Mouse (Mus musculus) hindbrain, embryonic 12.5 days (tissue): Measurements from ENCODE around the gene Izumo4. TPM values are rescaled to one million over a fixed set of nuclear protein-coding genes. Genes with fewer than 3 reads are reported as not detected.
A peak's percentile ranks its signal among the peaks of the same experiment; 100 is the strongest.

Experiments used
- ATAC-seq: fragments of 200-750 bp; cut with Nextera tagmentation; 2 replicates; pipeline ENCODE4 v1.8.0; 2017; ENCODE audit warnings: moderate TSS enrichment; ENCODE audit not compliant: low FRiP score
- H3K27ac ChIP-seq: fragments of 300-500 bp; sonication (generic); 2 replicates; pipeline ENCODE4 v1.5.1; 2016; ENCODE audit warnings: mild to moderate bottlenecking
- H3K27me3 ChIP-seq: fragments of 300-500 bp; sonication (generic); 2 replicates; pipeline ENCODE4 v1.6.1; 2016; ENCODE audit warnings: mild to moderate bottlenecking
- H3K36me3 ChIP-seq: fragments of 300-500 bp; sonication (generic); 2 replicates; pipeline ENCODE4 v1.6.1; 2016; ENCODE audit warnings: mild to moderate bottlenecking
- H3K4me1 ChIP-seq: fragments of 300-500 bp; sonication (generic); 2 replicates; pipeline ENCODE4 v1.6.1; 2016
- H3K4me2 ChIP-seq: fragments of 300-500 bp; sonication (generic); replicated peaks from 2 replicates; pipeline ENCODE4 v1.6.1; 2016; ENCODE audit warnings: mild to moderate bottlenecking
- H3K4me3 ChIP-seq: fragments of 300-500 bp; sonication (generic); 2 replicates; pipeline ENCODE4 v1.5.1; 2016; ENCODE audit warnings: mild to moderate bottlenecking
- H3K9ac ChIP-seq: fragments of 300-500 bp; sonication (generic); 2 replicates; pipeline ENCODE4 v1.6.1; 2016; ENCODE audit warnings: mild to moderate bottlenecking, moderate library complexity
- H3K9me3 ChIP-seq: fragments of 300-500 bp; sonication (generic); replicated peaks from 2 replicates; pipeline ENCODE4 v1.6.1; 2016; ENCODE audit warnings: mild to moderate bottlenecking
- WGBS: fragments of 180-500 bp; shearing (Covaris S2); methylation state at CpG from one replicate; pipeline ENCODE4 v1.1.7; 2016; 5-methylcytosine and 5-hydroxymethylcytosine counted together
- polyA plus RNA-seq: library from polyadenylated mRNA; unstranded; fragments of >200 nt; fragmentation: Nextera tagmentation; extraction: Ambion mirVana; gene quantifications from 2 replicates; pipeline ENCODE4 v1.2.1, GENCODE M21; 2016

Gene Izumo4
- polyA plus RNA-seq: 27.1 and 30.5 TPM in 2 replicates

DNA sequence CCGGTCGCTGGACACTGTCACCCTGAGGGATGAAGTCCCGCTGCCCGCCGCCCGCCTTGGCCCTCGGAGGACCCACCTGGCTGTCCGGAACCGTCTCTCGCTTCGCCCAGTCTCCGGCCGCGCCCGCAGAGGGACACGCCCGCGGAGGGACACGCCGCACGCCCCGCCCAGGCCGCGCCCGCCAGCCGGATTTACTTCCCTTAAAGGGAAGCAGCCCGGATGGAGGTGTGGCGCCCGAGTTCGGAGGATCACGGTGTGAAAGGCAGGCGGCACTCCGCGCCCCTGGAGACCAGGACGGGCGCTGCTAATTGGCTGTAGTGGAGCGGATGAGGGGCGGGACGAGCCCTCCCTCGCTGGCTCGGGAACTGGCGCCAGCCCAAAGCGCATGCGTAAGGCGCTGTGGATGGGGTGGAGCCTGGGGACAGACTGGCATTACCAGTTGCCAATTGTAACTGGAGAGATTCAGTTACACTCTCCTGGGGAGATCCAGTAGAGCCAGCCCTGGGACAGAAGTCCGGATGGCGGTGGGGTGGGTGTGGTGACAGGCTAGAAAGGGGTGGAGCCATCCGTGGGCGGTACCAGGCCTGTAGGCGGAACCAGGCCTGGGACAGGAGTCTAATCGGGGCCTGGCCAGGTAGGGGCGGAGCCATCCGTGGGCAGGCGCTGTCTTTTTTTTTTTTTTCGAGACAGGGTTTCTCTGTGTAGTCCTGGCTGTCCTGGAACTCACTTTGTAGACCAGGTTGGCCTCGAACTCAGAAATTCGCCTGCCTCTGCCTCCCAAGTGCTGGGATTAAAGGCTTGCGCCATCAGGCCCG, at the start of gene Izumo4, which contains the start of gene Mob3a:
Gene Izumo4, plus strand, starts transcription at position 464 of the 815 bp plus-strand sequence.
Gene Mob3a, minus strand, starts transcription at position 257 of the 815 bp plus-strand sequence.
- H3K4me3 ChIP-seq: peak within 1 kb of the TSS; percentile 54
- under 1% methylated on average over 58 of the region's 59 CpGs for WGBS
- H3K9me3 ChIP-seq: no peaks in the 10 kb centered on the region
- H3K36me3 ChIP-seq: peaks cover 18% of the 10 kb centered on the region
- H3K4me2 ChIP-seq: peak within 1 kb of the TSS; percentile 82
- peak within 1 kb of the TSS; percentile 84 for H3K27ac ChIP-seq
- peaks cover 29% of the 10 kb centered on the region for H3K4me1 ChIP-seq
- ATAC-seq: peak; percentile 97
- no peaks in the 10 kb centered on the region for H3K27me3 ChIP-seq
- peak within 1 kb of the TSS; percentile 65 for H3K9ac ChIP-seq

DNA sequence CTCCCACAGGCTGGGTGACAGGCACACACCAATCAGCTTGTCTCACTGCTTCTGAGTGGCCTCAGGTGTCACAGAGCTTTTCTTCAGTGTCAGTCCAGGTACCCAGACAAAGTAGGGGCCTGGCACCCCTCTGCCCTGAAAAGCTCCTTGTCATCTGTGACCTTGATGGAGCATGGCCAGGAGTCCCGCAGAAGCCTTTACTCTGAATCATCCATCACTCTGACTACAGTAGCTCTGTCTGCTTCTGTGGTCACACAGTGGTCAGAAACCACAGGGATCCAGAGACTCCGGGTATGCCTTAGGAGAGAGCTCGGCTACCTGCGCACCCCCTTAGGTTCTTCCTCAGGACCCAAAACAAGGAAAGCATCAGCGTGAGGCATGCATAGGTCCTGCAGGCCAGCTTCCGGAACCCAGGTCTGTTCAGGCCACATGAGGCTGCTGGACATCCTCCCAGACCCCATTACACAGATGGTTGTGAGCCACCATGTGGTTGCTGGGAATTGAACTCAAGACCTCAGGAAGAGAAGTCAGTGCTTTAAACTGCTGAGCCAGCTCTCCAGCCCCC, 48.7 kb upstream of the Izumo4 start:
- H3K4me3 ChIP-seq: no peak overlapping the region
- H3K9me3 ChIP-seq: no peaks in the 10 kb centered on the region
- H3K27me3 ChIP-seq: no peaks in the 10 kb centered on the region
- peaks cover 16% of the 10 kb centered on the region for H3K36me3 ChIP-seq
- 89% methylated on average over 6 of the region's 6 CpGs for WGBS
- ATAC-seq: no peak
- no peak overlapping the region for H3K4me2 ChIP-seq
- H3K27ac ChIP-seq: no peak overlapping the region
- peak overlapping the region; percentile 20; the same call in 1 of the 2 replicates for H3K9ac ChIP-seq
- peaks cover 37% of the 10 kb centered on the region for H3K4me1 ChIP-seq

DNA sequence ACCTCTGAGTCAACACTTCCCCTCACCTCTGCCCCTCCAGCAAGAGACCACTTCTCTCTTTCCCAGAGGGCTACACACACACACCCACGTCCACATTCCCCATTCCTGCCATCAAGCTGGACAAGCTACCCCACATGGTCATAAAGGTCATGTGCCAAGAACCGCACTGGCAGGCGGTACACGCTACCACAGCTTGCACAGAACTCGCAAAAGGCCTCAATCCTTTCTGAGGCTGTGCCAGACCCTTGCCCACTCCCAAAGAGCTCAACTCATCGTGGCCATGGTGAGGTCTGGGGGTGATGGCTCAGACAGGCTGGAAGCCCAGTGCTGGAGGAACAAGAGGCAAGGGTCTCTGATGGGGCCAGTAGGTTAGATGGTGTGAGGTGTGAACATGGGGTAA, 47.1 kb upstream of the Izumo4 start:
- no peak overlapping the region; the same call in 1 of the 2 replicates for H3K27ac ChIP-seq
- no peaks in the 10 kb centered on the region for H3K9me3 ChIP-seq
- H3K4me3 ChIP-seq: peak overlapping the region; percentile 86
- no peaks in the 10 kb centered on the region for H3K27me3 ChIP-seq
- H3K36me3 ChIP-seq: peaks cover 11% of the 10 kb centered on the region
- H3K4me2 ChIP-seq: peak overlapping the region; percentile 97
- peak overlapping the region; percentile 98 for H3K9ac ChIP-seq
- H3K4me1 ChIP-seq: peaks cover 30% of the 10 kb centered on the region
- ATAC-seq: no peak
- WGBS: 86% methylated on average over 6 of the region's 6 CpGs

DNA sequence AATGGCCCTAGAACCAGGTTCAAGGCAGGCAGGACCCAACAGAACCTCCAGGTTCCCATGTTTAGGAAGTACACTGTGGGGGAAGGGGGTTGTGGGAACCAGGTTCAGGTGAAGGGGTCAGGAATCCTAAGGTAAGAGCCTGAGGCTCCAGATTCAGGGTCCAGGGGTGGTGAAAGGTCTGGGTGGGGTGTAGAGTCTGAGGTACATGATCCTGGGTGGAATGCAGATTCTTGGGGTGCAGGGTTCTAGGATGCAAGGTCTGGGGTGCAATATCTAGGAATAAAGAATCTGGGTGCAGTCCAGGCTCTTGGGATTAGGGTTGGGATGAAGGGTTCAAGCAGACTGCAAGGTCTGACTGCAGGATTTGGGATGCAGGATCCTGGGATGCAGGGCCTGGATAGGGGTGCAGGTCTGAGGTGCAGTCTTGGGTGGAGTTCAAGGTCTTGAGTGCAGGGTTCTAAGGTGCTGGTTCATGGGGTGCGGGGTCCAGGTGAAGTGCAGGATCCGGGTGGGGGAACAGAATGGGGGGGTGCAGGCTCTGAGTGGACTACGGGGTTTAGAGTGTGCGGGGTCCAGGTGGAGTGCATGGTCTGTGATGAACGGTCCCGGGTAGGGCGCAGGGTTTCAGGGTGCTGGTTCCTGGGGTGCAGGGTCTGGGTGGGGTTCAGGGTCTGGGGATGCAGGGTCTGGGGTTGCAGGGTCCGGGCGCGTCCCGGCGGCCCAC, 46.4 kb upstream of the Izumo4 start:
- H3K27ac ChIP-seq: peak overlapping the region; percentile 87
- 4% methylated on average over 11 of the region's 12 CpGs for WGBS
- ATAC-seq: peak; percentile 51
- H3K27me3 ChIP-seq: no peaks in the 10 kb centered on the region
- H3K36me3 ChIP-seq: peaks cover 8% of the 10 kb centered on the region
- H3K4me2 ChIP-seq: peak overlapping the region; percentile 97
- no peaks in the 10 kb centered on the region for H3K9me3 ChIP-seq
- H3K4me3 ChIP-seq: peak overlapping the region; percentile 86
- peaks cover 30% of the 10 kb centered on the region for H3K4me1 ChIP-seq
- H3K9ac ChIP-seq: peak overlapping the region; percentile 98

DNA sequence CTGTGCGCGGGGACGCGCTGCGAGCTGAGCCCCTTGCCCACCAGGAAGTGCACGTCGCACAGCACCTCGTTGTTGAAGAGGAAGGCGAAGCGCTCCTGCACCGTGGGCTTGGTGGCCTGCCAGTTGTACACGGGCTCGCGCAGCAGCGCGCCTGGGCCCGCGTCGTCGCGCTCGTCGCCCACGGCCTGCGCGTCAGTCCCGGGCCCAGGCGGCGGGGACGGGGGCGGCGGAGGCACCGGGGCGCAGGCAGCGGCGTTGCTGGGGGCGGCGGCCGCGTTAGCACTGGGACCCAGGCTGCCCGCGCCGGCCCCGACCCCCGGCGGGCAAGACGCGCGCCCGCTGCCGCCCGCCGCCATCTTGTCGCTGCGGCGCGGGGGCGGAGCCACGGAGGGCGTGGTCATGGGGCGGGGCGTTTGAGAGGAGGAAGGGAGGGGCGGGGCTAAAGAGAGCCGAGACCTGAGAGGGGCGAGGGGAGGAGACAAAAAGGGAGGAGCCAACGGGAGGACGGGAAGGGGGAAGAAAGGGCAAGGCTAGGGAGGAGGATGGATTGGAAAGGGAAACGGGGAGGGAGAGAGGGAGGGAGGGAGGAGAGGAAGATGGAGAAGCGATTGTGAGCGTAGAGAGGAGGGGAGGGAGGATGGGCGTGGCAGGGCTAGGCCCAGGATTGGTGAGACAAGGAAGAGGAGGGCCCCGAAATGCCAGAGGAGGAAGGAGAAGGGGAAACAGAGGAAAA, 45.7 kb upstream of the Izumo4 start:
- Histone ChIP-seq H3K36me3 (peaks cover 6% of the 10 kb centered on the region; the same call in 1 of the 2 replicates), H3K4me3 (peak overlapping the region; percentile 86), H3K9ac (peak overlapping the region; percentile 98), H3K27ac (peak overlapping the region; percentile 89), H3K27me3 (no peaks in the 10 kb centered on the region), H3K4me1 (peaks cover 30% of the 10 kb centered on the region), H3K4me2 (peak overlapping the region; percentile 97), H3K9me3 (no peaks in the 10 kb centered on the region)
- WGBS: under 1% methylated on average over 70 of the region's 72 CpGs
- peak; percentile 88 for ATAC-seq

GRCm38 (mm10) chr10:80656863-80657623, 44.9 kb upstream of the Izumo4 start, which contains the start of gene Btbd2:
Gene Btbd2 (minus strand): TSS chr10:80657071.
- peak within 1 kb of the TSS; percentile 97 for H3K4me2 ChIP-seq
- H3K27ac ChIP-seq: peak within 1 kb of the TSS; percentile 89
- peak; percentile 46 for ATAC-seq
- peak within 1 kb of the TSS; percentile 86 for H3K4me3 ChIP-seq
- no peaks in the 10 kb centered on the region for H3K27me3 ChIP-seq
- peaks cover 4% of the 10 kb centered on the region; the same call in 1 of the 2 replicates for H3K36me3 ChIP-seq
- peak within 1 kb of the TSS; percentile 98 for H3K9ac ChIP-seq
- H3K4me1 ChIP-seq: peaks cover 30% of the 10 kb centered on the region
- 22% methylated on average over 15 of the region's 15 CpGs for WGBS
- no peaks in the 10 kb centered on the region for H3K9me3 ChIP-seq

GRCm38 (mm10) chr10:80658194-80658840, 43.7 kb upstream of the Izumo4 start:
- Histone ChIP-seq H3K4me1 (peaks cover 26% of the 10 kb centered on the region), H3K4me3 (no peak overlapping the region), H3K27ac (no peak overlapping the region), H3K9ac (no peak overlapping the region), H3K9me3 (no peaks in the 10 kb centered on the region), H3K4me2 (no peak overlapping the region), H3K27me3 (no peaks in the 10 kb centered on the region), H3K36me3 (no peaks in the 10 kb centered on the region)
- no peak for ATAC-seq
- WGBS: 86% methylated on average over 14 of the region's 14 CpGs

GRCm38 (mm10) chr10:80658841-80659202, 43.2 kb upstream of the Izumo4 start:
- Histone ChIP-seq H3K36me3 (no peaks in the 10 kb centered on the region), H3K27ac (0 out of 2 replicates have a peak overlapping the region, but pooled peaks have one; percentile 36), H3K27me3 (no peaks in the 10 kb centered on the region), H3K9me3 (no peaks in the 10 kb centered on the region), H3K9ac (no peak overlapping the region), H3K4me1 (peaks cover 31% of the 10 kb centered on the region), H3K4me3 (no peak overlapping the region), H3K4me2 (no peak overlapping the region)
- WGBS: 64% methylated on average over 4 of the region's 4 CpGs
- no peak for ATAC-seq

DNA sequence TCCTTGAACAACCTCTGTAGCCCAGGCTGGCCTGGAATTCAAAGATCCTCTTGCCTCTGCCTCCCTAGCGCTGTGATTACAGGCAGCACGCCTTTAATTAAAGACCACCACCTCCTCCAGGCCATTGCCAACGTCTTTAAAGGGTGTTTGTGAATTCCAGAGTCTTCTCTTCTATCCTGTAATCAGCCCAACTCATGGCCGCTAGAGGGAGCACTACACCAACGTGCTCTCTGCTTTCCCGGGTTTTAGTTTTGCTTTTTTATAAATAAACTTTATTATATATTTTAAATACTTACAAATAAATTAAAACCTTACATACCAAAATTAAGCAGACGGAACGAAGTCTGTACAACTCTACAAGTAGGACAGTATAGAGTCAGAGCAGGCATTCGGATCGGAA, 42.8 kb upstream of the Izumo4 start:
- H3K4me1 ChIP-seq: peaks cover 31% of the 10 kb centered on the region
- no peak overlapping the region for H3K9ac ChIP-seq
- WGBS: 17% methylated on average over 10 of the region's 10 CpGs
- H3K27ac ChIP-seq: 0 out of 2 replicates have a peak overlapping the region, but pooled peaks have one; percentile 36
- peak overlapping the region; percentile 32 for H3K4me2 ChIP-seq
- ATAC-seq: no peak
- no peaks in the 10 kb centered on the region for H3K36me3 ChIP-seq
- H3K27me3 ChIP-seq: no peaks in the 10 kb centered on the region
- no peak overlapping the region for H3K4me3 ChIP-seq
- no peaks in the 10 kb centered on the region for H3K9me3 ChIP-seq

- Histone ChIP-seq H3K36me3 (peaks cover 10% of the 10 kb centered on the region; the same call in 1 of the 2 replicates), H3K4me1 (peaks cover 31% of the 10 kb centered on the region), H3K27ac (no peak overlapping the region), H3K4me3 (no peak overlapping the region), H3K4me2 (no peak overlapping the region), H3K27me3 (no peaks in the 10 kb centered on the region), H3K9me3 (no peaks in the 10 kb centered on the region), H3K9ac (no peak overlapping the region)
- 34% methylated on average over 5 of the region's 5 CpGs for WGBS
- no peak for ATAC-seq
Measured at GRCm38 (mm10) chr10:80661149-80661548, 40.8 kb upstream of the Izumo4 start.
